Mouse (Mus musculus) right cerebral cortex, postnatal 4 days (tissue): ENCODE measurements at regions not wholly inside any gene's neighbourhood (a gene's known extent, or its start where the extent isn't known, plus 50 kb on each side); places are given as distances from the start of the nearest gene placed in this dataset.

Experiments
- DNase-seq: peaks from one replicate; pipeline ENCODE4 v3.0.0-alpha.2; 2022

DNA sequence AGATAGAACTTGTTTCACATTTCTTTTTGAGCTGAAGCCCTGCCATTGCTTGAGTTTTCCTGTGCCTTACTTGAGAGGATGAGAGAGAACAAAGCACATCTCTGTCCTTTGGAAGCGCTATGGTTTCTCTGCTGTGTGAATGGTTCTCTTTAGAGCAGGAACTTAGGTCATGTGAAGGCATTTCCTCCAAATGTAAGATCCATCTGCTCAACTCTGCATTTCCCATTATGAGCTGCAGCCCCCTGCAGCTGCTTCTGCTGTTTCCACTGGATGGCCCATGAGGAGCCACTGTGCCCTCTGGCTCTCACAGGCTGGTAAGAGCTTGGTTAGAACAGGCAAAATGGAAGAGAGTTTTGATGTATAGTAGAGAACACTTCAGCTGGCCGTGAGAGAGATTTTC lies 102.5 kb upstream of the Slc4a7 start:
- no peak for DNase-seq

DNA sequence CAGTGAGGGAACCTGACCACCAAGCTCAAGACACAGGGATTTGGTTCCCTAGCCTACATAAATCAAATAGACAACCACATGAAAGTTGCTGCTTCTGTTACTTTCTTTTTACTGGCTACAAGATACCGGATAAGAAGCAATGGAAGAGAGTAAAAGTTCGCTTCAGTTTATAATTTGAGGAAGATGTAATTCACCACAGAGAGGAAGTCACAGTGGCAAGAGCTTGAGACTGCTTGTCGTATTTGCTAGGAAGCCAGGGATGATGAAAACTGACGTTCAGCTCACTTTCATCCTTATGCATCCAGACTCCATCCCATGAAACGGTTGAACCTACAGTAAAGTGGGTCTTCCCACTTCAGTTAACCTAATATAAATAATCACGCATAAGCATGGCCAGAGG lies 102.1 kb upstream of the Slc4a7 start:
- DNase-seq: no peak

DNA sequence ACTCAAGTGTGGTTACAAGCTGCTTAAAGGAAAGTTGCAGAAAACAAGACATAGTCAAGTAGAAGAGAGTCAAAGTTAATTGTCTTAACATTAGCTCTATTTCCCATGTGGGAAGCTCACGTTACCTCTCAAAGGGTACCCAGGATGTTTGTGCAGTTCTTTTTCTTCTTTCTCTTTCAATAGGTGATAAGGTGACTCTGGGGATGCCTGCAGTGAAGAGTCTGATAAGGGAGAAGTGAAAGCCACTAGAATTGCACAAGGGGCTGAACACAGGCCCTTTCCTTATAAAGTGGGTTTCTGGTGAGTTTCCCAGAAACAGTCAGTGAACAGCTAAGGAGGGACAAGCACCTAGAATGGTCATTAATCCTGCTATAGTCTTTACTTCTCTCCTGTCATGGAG lies 98.6 kb upstream of the Slc4a7 start:
- no peak for DNase-seq

DNA sequence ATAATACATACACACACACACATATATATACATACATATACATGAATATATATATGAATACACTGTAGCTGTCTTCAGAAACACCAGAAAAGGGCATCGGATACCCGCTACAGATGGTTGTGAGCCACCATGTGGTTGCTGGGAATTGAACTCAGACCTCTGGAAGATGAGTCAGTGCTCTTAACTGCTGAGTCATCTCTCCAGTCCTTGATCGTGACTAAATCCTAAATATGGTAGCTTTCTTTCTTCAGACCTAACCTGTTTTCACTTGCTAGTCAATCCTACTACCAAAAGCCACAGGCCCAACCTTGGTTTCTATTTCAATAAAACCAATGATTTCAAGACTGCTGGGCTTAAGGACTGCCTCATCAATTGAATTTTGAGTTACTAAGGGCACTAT lies 95.0 kb upstream of the Slc4a7 start:
- no peak for DNase-seq

DNA sequence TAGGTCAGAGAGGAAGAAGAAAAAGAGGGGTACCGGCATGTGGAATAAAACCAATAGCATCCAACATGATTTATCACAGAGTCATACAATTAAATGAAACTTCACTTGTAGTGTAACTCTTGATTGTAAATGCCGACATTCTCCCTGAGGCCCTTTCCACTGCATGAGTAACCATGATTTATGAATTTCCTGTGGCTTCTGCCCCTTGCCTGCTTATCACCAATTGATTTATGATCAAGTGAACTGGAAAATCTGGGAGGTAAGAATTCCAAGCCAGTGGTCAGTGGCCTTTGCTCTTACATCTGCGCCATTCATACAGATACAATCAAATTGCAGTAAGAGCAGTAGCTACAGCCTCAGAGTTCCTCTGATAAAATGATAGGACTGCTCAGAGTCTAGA lies 89.8 kb upstream of the Slc4a7 start:
- DNase-seq: no peak

DNA sequence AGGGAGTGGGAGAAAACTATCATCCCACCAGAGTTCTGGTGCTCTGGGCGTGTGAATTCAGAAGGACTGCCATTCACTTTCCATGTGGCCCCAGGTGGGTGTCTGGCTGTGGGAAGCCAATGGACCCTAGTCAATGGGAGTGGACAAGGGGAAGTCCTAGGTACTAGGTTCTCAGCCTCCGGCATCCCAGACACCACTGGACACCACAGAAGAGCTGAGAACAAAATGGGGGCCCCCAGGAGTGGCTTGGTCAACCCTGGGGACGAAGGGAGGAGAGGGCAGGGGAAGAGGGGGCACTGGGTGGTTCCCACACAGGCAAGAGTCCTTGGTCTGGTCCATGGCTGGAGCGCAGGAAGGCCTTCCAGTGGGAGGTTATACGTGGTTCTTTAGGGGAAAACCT lies 81.8 kb upstream of the Slc4a7 start:
- no peak for DNase-seq

DNA sequence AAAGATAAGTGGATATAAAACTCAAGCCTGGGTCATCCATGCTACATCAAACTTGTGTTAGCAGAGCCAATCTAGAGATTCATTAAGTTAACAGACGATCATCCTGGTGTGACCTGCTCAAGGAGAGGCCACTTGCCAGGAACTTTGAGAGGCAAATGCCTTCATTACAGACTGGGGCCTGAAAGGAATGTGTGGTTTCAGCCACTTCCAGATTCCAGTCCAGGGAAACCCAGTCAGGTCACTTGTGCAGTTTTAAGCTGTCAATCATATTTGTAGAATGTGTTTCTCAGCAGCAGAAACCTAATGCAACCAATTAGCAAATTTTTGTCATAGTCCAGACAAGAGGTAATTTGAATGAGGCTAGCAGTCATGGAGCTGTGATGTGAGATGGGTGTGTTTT lies 73.4 kb upstream of the Slc4a7 start:
- no peak for DNase-seq

DNA sequence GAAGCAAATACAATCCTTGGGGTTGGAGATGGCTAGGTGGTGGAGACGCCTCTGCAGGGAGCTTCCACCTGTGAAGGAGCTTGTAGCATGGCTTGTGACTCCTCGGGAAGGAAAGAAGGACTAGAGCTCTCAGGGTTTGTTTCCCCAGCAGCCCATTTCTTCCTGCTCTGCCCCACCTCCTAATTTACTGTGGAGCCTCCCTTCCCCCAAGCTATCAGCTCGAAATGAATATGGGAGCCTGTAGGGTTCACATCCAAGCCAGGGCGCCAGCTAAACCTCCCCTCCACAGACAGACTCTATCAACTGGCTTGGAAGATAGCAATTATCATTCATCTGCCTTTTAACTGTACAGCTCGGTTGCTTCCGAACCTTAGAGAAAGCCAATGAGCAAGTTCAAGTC lies 70.3 kb upstream of the Slc4a7 start:
- no peak for DNase-seq

DNA sequence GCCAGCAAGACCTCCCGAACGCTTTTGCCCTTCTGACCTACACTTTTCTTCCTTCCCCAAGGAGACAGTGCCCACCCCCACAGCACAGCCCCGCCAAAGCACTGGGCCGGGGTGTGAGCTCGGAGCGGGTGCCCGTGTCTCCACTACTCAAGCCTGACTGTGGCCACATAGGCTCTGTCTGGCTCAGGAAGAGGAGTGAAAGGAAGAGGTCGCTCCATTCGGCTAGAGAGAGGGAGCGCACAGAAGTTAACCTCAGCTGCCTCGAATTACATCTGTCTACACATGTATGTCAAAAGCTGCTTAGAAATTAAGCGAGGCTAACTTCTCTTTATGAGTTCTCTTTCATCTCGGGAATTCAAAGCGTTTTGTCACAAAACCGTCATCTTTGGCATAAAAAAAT lies 69.6 kb upstream of the Slc4a7 start:
- DNase-seq: peak; percentile 5

DNA sequence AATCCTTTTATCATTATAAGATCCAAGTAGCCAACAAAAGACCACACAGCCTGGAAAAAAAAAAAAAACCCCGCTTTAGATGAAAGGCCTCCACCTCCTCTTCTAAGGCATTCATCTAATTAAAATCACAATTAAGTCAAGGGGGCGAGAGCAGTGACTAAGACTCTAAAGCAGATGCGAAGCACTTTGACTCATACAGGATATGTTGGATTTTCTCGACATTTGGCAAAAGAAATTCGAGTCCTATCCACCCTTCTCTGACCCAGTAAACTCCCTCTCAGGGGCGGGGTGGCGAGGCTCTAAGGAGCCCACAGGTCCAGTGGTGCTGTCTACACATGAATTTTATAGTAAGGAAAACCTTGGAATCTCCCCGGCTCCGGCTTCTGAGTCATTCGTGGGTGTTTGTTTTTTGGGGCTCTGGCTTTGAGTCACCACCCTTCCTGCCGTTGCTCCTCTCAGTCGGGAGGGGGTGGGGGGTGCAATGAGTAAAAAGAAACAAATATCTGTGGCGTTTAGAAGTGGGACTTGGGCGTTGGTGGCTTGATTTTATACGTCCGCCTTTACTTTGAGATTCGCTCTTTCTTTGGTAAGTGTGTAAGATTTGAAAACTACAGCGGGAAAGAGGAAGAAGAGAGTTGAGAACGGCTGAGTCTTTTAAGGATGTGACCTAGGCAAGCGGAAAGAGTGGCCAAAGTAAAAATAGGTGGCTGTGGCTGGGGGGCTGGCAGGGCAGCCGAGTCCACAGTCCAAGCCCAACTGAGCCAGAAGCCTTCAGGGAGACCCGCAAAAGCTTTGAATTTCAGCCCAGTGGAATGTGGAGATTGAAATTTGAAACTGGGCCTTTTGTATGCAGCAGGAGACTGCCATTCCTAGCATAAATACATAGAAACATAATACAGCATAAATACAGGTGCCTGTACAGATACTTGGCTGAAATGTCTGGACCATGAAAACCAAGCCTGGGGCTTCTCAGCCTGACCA lies 68.8 kb upstream of the Slc4a7 start:
- peak; percentile 7 for DNase-seq

DNA sequence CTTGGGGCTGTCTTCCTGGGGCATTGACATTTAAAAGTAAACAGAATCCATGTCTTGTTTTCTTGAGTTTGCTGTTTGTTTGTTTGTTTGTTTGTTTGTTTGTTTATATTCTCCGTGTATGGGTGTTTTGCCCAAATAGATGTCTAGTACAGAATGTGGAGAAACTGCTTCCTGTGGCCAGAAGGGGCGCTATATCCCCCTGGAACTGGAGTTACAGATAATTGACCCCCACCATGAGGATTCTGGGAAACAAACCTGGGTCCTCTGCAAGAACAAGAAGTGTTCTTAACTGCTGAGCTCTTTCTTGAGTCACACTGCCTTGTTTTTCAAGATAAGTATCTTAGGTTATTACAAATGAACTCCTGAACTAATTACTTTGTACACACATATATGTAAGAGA lies 68.1 kb upstream of the Slc4a7 start:
- DNase-seq: no peak

DNA sequence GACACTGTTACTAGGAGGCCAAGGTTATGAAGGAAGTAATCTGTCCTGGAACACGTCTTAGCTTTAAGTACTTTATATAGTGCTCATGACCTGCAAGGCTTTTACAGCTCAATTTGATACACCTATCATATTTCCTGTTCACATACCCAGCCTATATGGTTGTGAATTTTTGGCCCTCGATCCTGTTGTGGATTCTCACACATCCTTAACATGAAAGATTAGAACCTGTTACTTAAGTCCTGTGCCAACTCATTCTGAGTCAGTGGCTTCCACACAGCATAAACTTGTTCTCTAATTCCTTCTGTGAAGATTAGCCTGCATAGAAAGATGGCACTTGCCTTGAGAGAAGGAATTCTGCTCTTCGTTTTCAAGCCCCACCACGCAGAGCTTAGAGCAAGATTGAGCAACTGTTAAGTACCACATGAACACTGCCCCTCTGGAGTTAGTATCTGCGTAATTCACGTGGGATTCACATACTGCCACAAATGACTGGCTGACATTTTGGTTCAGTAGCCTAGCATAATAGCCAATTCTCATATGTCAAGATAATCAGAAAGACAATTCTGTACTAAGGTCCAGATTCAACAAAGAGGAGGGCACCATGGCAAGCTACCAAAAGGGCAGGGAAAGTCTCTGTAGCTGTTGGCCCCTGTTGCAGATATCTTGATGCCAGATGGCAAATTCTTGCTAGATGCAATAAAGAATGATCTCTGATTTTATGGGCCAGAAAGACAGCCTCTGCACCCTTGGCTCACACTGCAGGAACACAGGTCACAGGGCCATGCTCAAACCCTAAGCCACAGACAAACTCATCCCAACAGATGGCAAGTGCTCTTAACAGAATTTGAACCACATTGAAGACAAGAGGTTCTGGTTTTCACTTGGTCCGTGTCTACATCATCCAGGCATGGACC lies 62.7 kb upstream of the Slc4a7 start:
- no peak for DNase-seq

DNA sequence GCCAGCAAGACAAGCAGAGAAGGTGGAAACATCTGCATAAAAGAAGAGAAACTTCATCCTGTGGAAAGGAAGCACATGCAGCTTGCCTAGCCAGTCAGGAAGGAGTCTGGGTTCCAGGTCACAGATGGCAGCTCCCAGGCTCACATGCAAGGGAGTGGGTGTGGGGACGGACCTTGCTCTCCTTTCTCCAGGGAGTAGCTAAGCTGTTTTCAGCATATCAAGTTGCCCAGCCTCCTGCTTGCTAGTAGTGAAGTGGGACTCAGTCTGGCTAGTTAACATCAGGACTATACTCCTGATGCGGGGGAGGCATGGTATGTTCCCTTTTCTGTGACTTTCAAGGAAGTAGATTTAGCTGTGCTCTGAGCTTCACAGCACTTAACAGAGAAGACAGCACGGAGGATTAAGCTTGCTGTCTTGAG lies 62.0 kb upstream of the Slc4a7 start:
- DNase-seq: no peak

DNA sequence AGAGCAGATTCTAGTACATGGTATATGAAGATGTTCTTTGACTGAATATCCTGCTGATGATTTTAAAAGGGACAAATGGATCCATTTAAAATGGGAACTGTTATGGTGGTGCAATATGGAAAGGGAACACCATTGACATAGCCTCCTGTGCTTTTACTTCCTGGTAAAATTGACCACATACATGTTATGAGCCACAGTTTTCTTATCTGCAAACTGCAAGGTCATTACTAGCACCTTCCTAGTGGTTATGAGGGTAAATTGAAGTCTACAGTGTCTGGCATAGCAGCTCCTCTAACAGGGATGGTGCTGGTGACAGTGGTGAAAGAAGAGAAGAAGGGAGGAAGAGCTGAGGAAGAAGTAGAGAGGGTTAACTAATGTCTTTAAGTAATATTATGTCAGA lies 61.5 kb upstream of the Slc4a7 start:
- DNase-seq: no peak

DNA sequence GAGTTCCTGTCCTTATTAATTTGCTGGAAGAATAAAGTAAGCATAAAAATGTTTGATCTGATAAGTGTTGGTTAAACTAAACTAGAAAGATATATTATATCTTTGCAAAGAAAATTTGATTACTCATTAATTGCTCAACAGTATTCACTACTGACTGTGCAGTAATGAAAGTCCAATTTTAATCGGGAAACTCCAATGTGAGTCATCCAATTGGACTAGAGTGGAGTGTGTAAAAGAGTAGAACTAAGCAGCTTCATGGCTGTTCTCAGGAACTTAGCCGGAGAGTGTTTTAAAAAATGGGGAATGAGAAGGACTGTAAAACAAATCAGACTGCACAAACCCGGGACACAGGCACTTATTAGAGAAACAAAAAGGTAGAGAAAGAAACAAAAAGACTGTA lies 58.5 kb upstream of the Slc4a7 start:
- DNase-seq: no peak

DNA sequence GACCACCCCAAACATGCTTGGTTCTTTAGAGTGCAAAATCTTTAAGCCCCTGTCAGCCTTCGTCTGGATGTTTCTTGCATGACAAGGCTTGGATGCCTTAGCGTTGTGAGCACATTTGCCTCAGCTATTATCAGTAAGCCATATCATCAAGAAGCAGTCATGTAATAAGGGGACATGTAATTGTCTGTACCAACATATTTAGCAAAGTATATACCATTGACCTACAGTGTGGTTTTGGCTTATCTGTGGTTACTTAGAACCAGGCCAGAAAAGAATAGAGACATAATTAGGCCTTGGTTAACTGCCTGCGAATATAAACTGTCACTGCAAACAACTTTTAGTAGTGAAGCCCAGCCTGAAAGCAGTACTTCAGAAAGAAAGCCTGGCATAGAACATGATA lies 57.0 kb upstream of the Slc4a7 start:
- DNase-seq: no peak
